Mouse (Mus musculus): ENCODE measurements around the gene Dlg2. TPM values are rescaled to one million over a fixed set of nuclear protein-coding genes. Genes with fewer than 3 reads are reported as not detected.

Dlg2 gene
- polyA plus RNA-seq, 1 experiment, result 89.8 TPM

- DNase-seq, result peak in 1 of 2 experiments; percentile 60
- Histone ChIP-seq H3K27me3 (ENCODE audit: control insufficient read depth, insufficient read depth, low read length) (no peaks in the 10 kb centered on the region), H3K27ac (ENCODE audit: insufficient read depth, low read length) (no peak overlapping the region), H3K4me3 (replicated peaks; ENCODE audit: insufficient read depth, low read depth, low read length) (no peak overlapping the region), H3K4me1 (ENCODE audit: control insufficient read depth, insufficient read depth, low read length) (no peaks in the 10 kb centered on the region; the same call in 1 of the 2 replicates)
- TF ChIP-seq POLR2A (IDR thresholded peaks at IDR 0.05; ENCODE audit: borderline replicate concordance, insufficient read depth, low read length) (no peak), CTCF (IDR thresholded peaks at IDR 0.05; ENCODE audit: borderline replicate concordance, insufficient read depth, low read depth, low read length) (no peak)
- 24% methylated on average over 2 of the region's 2 CpGs for WGBS
Observed at GRCm38 (mm10) chr7:92105956-92106355, 1629.5 kb downstream of the Dlg2 start.

DNA sequence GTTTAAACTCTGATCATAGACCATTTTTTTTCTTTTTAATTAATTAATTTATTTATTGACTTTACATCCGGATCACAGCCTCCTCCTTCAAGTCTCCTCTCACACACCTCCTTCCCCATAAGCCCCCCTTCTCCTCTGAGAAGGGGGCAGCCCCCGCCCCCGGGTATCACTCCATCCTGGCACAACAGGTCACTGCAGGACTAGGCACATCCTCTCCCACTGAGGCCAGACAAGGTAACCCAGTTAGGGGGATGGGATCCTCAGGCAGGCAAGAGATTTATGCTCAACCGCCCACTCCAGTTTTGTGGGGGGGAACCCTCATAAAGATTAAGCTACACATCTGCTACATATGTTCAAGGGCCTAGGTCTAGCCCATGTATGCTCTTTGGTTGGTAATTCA is 1636.6 kb downstream of the Dlg2 start:
- H3K4me1 ChIP-seq (ENCODE audit: control insufficient read depth, insufficient read depth, low read length), result no peaks in the 10 kb centered on the region
- no peak for TF ChIP-seq CTCF (IDR thresholded peaks at IDR 0.05; ENCODE audit: borderline replicate concordance, insufficient read depth, low read depth, low read length)
- no peak for TF ChIP-seq POLR2A (IDR thresholded peaks at IDR 0.05; ENCODE audit: borderline replicate concordance, insufficient read depth, low read length)
- H3K27me3 ChIP-seq (ENCODE audit: control insufficient read depth, insufficient read depth, low read length), result no peaks in the 10 kb centered on the region
- H3K4me3 ChIP-seq (replicated peaks; ENCODE audit: insufficient read depth, low read depth, low read length), result no peak overlapping the region
- WGBS, result 79% methylated on average over 4 of the region's 4 CpGs
- DNase-seq, result no peak
- H3K27ac ChIP-seq (ENCODE audit: insufficient read depth, low read length), result no peak overlapping the region

- Histone ChIP-seq H3K27ac (ENCODE audit: insufficient read depth, low read length) (no peak overlapping the region), H3K4me3 (replicated peaks; ENCODE audit: insufficient read depth, low read depth, low read length) (no peak overlapping the region), H3K27me3 (ENCODE audit: control insufficient read depth, insufficient read depth, low read length) (no peaks in the 10 kb centered on the region), H3K4me1 (ENCODE audit: control insufficient read depth, insufficient read depth, low read length) (no peaks in the 10 kb centered on the region)
- no peak for DNase-seq
- 75% methylated on average over 5 of the region's 5 CpGs for WGBS
- TF ChIP-seq CTCF (IDR thresholded peaks at IDR 0.05; ENCODE audit: borderline replicate concordance, insufficient read depth, low read depth, low read length) (no peak), POLR2A (IDR thresholded peaks at IDR 0.05; ENCODE audit: borderline replicate concordance, insufficient read depth, low read length) (no peak)
Observed at GRCm38 (mm10) chr7:92115237-92115871, 1638.9 kb downstream of the Dlg2 start.

GRCm38 (mm10) chr7:92123276-92123675 is 1646.8 kb downstream of the Dlg2 start:
- DNase-seq, result no peak
- TF ChIP-seq POLR2A (IDR thresholded peaks at IDR 0.05; ENCODE audit: borderline replicate concordance, insufficient read depth, low read length), result no peak
- TF ChIP-seq CTCF (IDR thresholded peaks at IDR 0.05; ENCODE audit: borderline replicate concordance, insufficient read depth, low read depth, low read length), result no peak
- Histone ChIP-seq H3K27ac (ENCODE audit: insufficient read depth, low read length) (no peak overlapping the region), H3K4me3 (replicated peaks; ENCODE audit: insufficient read depth, low read depth, low read length) (no peak overlapping the region), H3K4me1 (ENCODE audit: control insufficient read depth, insufficient read depth, low read length) (peaks cover 4% of the 10 kb centered on the region; the same call in 1 of the 2 replicates), H3K27me3 (ENCODE audit: control insufficient read depth, insufficient read depth, low read length) (no peaks in the 10 kb centered on the region)
- 56% methylated on average over 2 of the region's 2 CpGs for WGBS

DNA sequence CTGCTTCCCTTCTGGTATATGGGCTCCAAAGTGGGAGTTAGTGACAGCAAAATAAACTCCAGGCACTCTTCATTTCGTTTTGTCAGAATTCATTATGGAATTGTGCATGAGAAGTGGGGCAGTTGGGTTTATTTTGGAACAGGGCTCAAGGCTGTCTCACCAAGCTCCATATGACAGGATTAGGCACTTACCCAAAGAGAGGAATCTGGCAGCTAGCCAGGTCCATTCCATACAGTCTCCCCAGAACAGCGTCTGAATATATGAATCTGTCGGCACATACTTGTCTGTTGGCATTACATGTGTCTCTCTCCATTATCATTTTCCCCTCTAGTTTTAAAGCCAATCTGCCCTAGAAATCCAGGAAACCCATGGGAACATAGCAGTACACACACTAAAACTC is 1649.4 kb downstream of the Dlg2 start:
- TF ChIP-seq CTCF (IDR thresholded peaks at IDR 0.05; ENCODE audit: borderline replicate concordance, insufficient read depth, low read depth, low read length) (no peak), POLR2A (IDR thresholded peaks at IDR 0.05; ENCODE audit: borderline replicate concordance, insufficient read depth, low read length) (no peak)
- WGBS, result 3% methylated on average over 3 of the region's 3 CpGs
- H3K27ac ChIP-seq (ENCODE audit: insufficient read depth, low read length), result no peak overlapping the region
- peaks cover 4% of the 10 kb centered on the region; the same call in 1 of the 2 replicates for H3K4me1 ChIP-seq (ENCODE audit: control insufficient read depth, insufficient read depth, low read length)
- peak; percentile 75 to 85 for DNase-seq
- H3K27me3 ChIP-seq (ENCODE audit: control insufficient read depth, insufficient read depth, low read length), result no peaks in the 10 kb centered on the region
- H3K4me3 ChIP-seq (replicated peaks; ENCODE audit: insufficient read depth, low read depth, low read length), result no peak overlapping the region

GRCm38 (mm10) chr7:92134301-92134700 is 1657.8 kb downstream of the Dlg2 start:
- H3K4me3 ChIP-seq (replicated peaks; ENCODE audit: insufficient read depth, low read depth, low read length), result no peak overlapping the region
- H3K4me1 ChIP-seq (ENCODE audit: control insufficient read depth, insufficient read depth, low read length), result peaks cover 2% of the 10 kb centered on the region; the same call in 1 of the 2 replicates
- TF ChIP-seq CTCF (IDR thresholded peaks at IDR 0.05; ENCODE audit: borderline replicate concordance, insufficient read depth, low read depth, low read length) (no peak), POLR2A (IDR thresholded peaks at IDR 0.05; ENCODE audit: borderline replicate concordance, insufficient read depth, low read length) (no peak)
- peak in 1 of 2 experiments; percentile 66 for DNase-seq
- no peak overlapping the region for H3K27ac ChIP-seq (ENCODE audit: insufficient read depth, low read length)
- no peaks in the 10 kb centered on the region for H3K27me3 ChIP-seq (ENCODE audit: control insufficient read depth, insufficient read depth, low read length)
- WGBS, result 27% methylated on average over 3 of the region's 3 CpGs

GRCm38 (mm10) chr7:92135624-92136023 is 1659.2 kb downstream of the Dlg2 start:
- peaks cover 2% of the 10 kb centered on the region; the same call in 1 of the 2 replicates for H3K4me1 ChIP-seq (ENCODE audit: control insufficient read depth, insufficient read depth, low read length)
- H3K4me3 ChIP-seq (replicated peaks; ENCODE audit: insufficient read depth, low read depth, low read length), result no peak overlapping the region
- 50% methylated on average over 2 of the region's 2 CpGs for WGBS
- no peak for TF ChIP-seq CTCF (IDR thresholded peaks at IDR 0.05; ENCODE audit: borderline replicate concordance, insufficient read depth, low read depth, low read length)
- no peak for TF ChIP-seq POLR2A (IDR thresholded peaks at IDR 0.05; ENCODE audit: borderline replicate concordance, insufficient read depth, low read length)
- H3K27me3 ChIP-seq (ENCODE audit: control insufficient read depth, insufficient read depth, low read length), result no peaks in the 10 kb centered on the region
- H3K27ac ChIP-seq (ENCODE audit: insufficient read depth, low read length), result no peak overlapping the region
- DNase-seq, result no peak
